Mouse (Mus musculus) neural tube, embryonic 15.5 days (tissue): ENCODE data around the gene Slc38a7. TPM values are rescaled to one million over a fixed set of nuclear protein-coding genes. Genes with fewer than 3 reads are reported as not detected.
"Not testable (repeated sequence)": the region's sequence is repeated elsewhere in the genome, so short reads cannot be mapped to it uniquely, and the experiment has no call there.

Source experiments
- ATAC-seq: fragments of 200-750 bp; cut with Nextera tagmentation; 2 replicates; pipeline ENCODE4 v1.8.0; 2017; ENCODE audit warnings: mild to moderate bottlenecking, moderate TSS enrichment, moderate library complexity; ENCODE audit not compliant: low FRiP score
- H3K27ac ChIP-seq: fragments of 300-500 bp; sonication (generic); replicated peaks from 2 replicates; pipeline ENCODE4 v1.5.1; 2015; ENCODE audit warnings: mild to moderate bottlenecking, inconsistent platforms
- H3K27me3 ChIP-seq: fragments of 300-500 bp; sonication (generic); replicated peaks from 2 replicates; pipeline ENCODE4 v1.6.1; 2015; ENCODE audit warnings: inconsistent platforms
- H3K36me3 ChIP-seq: fragments of 300-500 bp; sonication (generic); 2 replicates; pipeline ENCODE4 v1.6.1; 2015; ENCODE audit warnings: inconsistent platforms
- H3K4me1 ChIP-seq: fragments of 300-500 bp; sonication (generic); 2 replicates; pipeline ENCODE4 v1.6.1; 2015; ENCODE audit warnings: inconsistent platforms
- H3K4me2 ChIP-seq: fragments of 300-500 bp; sonication (generic); 2 replicates; pipeline ENCODE4 v1.6.1; 2015; ENCODE audit warnings: inconsistent platforms, mild to moderate bottlenecking, moderate library complexity
- H3K4me3 ChIP-seq: fragments of 300-500 bp; sonication (generic); replicated peaks from 2 replicates; pipeline ENCODE4 v1.5.1; 2015; ENCODE audit warnings: mild to moderate bottlenecking, inconsistent platforms
- H3K9ac ChIP-seq: fragments of 300-500 bp; sonication (generic); replicated peaks from 2 replicates; pipeline ENCODE4 v1.6.1; 2015; ENCODE audit warnings: mild to moderate bottlenecking, inconsistent platforms
- H3K9me3 ChIP-seq: fragments of 300-500 bp; sonication (generic); replicated peaks from 2 replicates; pipeline ENCODE4 v1.6.1; 2016; ENCODE audit warnings: inconsistent platforms
- WGBS: fragments of 180-500 bp; shearing (Covaris S2); methylation state at CpG from one replicate; pipeline ENCODE4 v1.1.7; 2015; ENCODE audit warnings: mixed read lengths; 5-methylcytosine and 5-hydroxymethylcytosine counted together
- polyA plus RNA-seq: library from polyadenylated mRNA; unstranded; fragments of >200 nt; fragmentation: Nextera tagmentation; extraction: Ambion mirVana; gene quantifications from 2 replicates; pipeline ENCODE4 v1.2.1, GENCODE M21; 2015

Slc38a7 gene
- polyA plus RNA-seq, 1 experiment from 2014 or later, result 21.2 TPM

GRCm38 (mm10) chr8:95802231-95802630, 51.1 kb downstream of the Slc38a7 start:
- 94% methylated on average over 8 of the region's 8 CpGs for WGBS
- Histone ChIP-seq H3K9ac (no peak overlapping the region), H3K4me3 (no peak overlapping the region), H3K4me1 (peaks cover 48% of the 10 kb centered on the region), H3K4me2 (no peak overlapping the region), H3K27me3 (no peaks in the 10 kb centered on the region), H3K9me3 (no peaks in the 10 kb centered on the region), H3K36me3 (peaks cover 2% of the 10 kb centered on the region; the same call in 1 of the 2 replicates), H3K27ac (no peak overlapping the region)
- no peak for ATAC-seq

GRCm38 (mm10) chr8:95801476-95802064, 51.8 kb downstream of the Slc38a7 start:
- 90% methylated on average over 1 of the region's 1 CpGs for WGBS
- Histone ChIP-seq H3K4me3 (no peak overlapping the region), H3K4me1 (peaks cover 48% of the 10 kb centered on the region), H3K9ac (no peak overlapping the region), H3K27me3 (no peaks in the 10 kb centered on the region), H3K27ac (no peak overlapping the region), H3K4me2 (no peak overlapping the region), H3K9me3 (no peaks in the 10 kb centered on the region), H3K36me3 (peaks cover 2% of the 10 kb centered on the region; the same call in 1 of the 2 replicates)
- no peak for ATAC-seq

- 93% methylated on average over 3 of the region's 3 CpGs for WGBS
- no peak overlapping the region for H3K4me2 ChIP-seq
- ATAC-seq, result no peak
These were observed 53.0 kb downstream of the Slc38a7 start for GRCm38 (mm10) chr8:95800353-95800752.

GRCm38 (mm10) chr8:95799891-95800290, 53.4 kb downstream of the Slc38a7 start:
- H3K27me3 ChIP-seq, result no peaks in the 10 kb centered on the region
- no peak overlapping the region for H3K9ac ChIP-seq
- peaks cover 33% of the 10 kb centered on the region for H3K4me1 ChIP-seq
- H3K4me3 ChIP-seq, result no peak overlapping the region
- no peak for ATAC-seq
- H3K36me3 ChIP-seq, result peaks cover 2% of the 10 kb centered on the region; the same call in 1 of the 2 replicates
- H3K9me3 ChIP-seq, result no peaks in the 10 kb centered on the region
- H3K4me2 ChIP-seq, result no peak overlapping the region
- no peak overlapping the region for H3K27ac ChIP-seq
- 87% methylated on average over 1 of the region's 1 CpGs for WGBS

More at GRCm38 (mm10) chr8:95800353-95800752, 53.0 kb downstream of the Slc38a7 start:
- peaks cover 2% of the 10 kb centered on the region; the same call in 1 of the 2 replicates for H3K36me3 ChIP-seq
- H3K9ac ChIP-seq, result no peak overlapping the region
- H3K4me1 ChIP-seq, result peaks cover 38% of the 10 kb centered on the region
- H3K4me3 ChIP-seq, result no peak overlapping the region
- no peaks in the 10 kb centered on the region for H3K9me3 ChIP-seq
- no peak overlapping the region for H3K27ac ChIP-seq
- H3K27me3 ChIP-seq, result no peaks in the 10 kb centered on the region

- 96% methylated on average over 6 of the region's 6 CpGs for WGBS
- Histone ChIP-seq H3K9ac (no peak overlapping the region), H3K4me2 (no peak overlapping the region), H3K4me3 (no peak overlapping the region), H3K27ac (no peak overlapping the region), H3K9me3 (no peaks in the 10 kb centered on the region), H3K4me1 (peaks cover 29% of the 10 kb centered on the region), H3K27me3 (no peaks in the 10 kb centered on the region), H3K36me3 (peaks cover 2% of the 10 kb centered on the region; the same call in 1 of the 2 replicates)
- no peak for ATAC-seq
These were observed 54.2 kb downstream of the Slc38a7 start for GRCm38 (mm10) chr8:95799117-95799516.

GRCm38 (mm10) chr8:95795333-95796061, 57.8 kb downstream of the Slc38a7 start:
- 95% methylated on average over 5 of the region's 5 CpGs for WGBS
- not testable (repeated sequence) for H3K36me3 ChIP-seq, H3K4me2 ChIP-seq, ATAC-seq, H3K4me1 ChIP-seq, H3K9me3 ChIP-seq, H3K9ac ChIP-seq, H3K4me3 ChIP-seq, H3K27me3 ChIP-seq, H3K27ac ChIP-seq

Other genes with a start within 250 kb of the Slc38a7 start
- gene Gins3, start 220.1 kb downstream of the Slc38a7 start, polyA plus RNA-seq, result 7.8 and 9.8 TPM in 2 replicates
- 495 and 557 TPM in 2 replicates for gene Ndrg4, start 176.6 kb downstream of the Slc38a7 start, polyA plus RNA-seq
- gene Setd6, start 137.7 kb downstream of the Slc38a7 start, polyA plus RNA-seq, result 32.9 and 34.8 TPM in 2 replicates
- gene Cnot1, start 46.1 kb downstream of the Slc38a7 start, polyA plus RNA-seq, result 33.8 and 37.8 TPM in 2 replicates
- 256 and 276 TPM in 2 replicates for gene Sap18b, start 28.2 kb downstream of the Slc38a7 start, polyA plus RNA-seq
- gene Got2, start 35.0 kb upstream of the Slc38a7 start, polyA plus RNA-seq, result 235 and 242 TPM in 2 replicates